Mouse (Mus musculus) MEL (cell line): ENCODE measurements around the gene Fancc. TPM values are rescaled to one million over a fixed set of nuclear protein-coding genes. Genes with fewer than 3 reads are reported as not detected.

Experiments used
- DNase-seq: peaks from one replicate; pipeline ENCODE4 v3.0.0; 2011; ENCODE audit warnings: low read depth, low spot score
- H3K27ac ChIP-seq: 2 replicates; pipeline ENCODE4 v1.5.1; 2012; ENCODE audit warnings: low read depth, mild to moderate bottlenecking, control low read depth, low read length, moderate library complexity; ENCODE audit not compliant: control insufficient read depth
- H3K27me3 ChIP-seq, 2 experiments: fragments of 150-350 bp in 1 of 2; sonication (generic) in 1 of 2; 2 replicates each; pipeline ENCODE4 v1.6.1; 2012; ENCODE audit warnings: low read length in 2 of 2, mild to moderate bottlenecking in 2 of 2, improper control_type of control experiment in 1 of 2, moderate library complexity in 1 of 2; ENCODE audit not compliant: insufficient read depth in 2 of 2, control insufficient read depth in 1 of 2
- H3K36me3 ChIP-seq, 2 experiments: 2 replicates each; pipeline ENCODE4 v1.6.1; 2012 to 2014; ENCODE audit warnings: low read length in 2 of 2, improper control_type of control experiment in 1 of 2, inconsistent platforms in 1 of 2, mild to moderate bottlenecking in 1 of 2; ENCODE audit not compliant: insufficient read depth in 2 of 2, control insufficient read depth in 1 of 2
- H3K4me1 ChIP-seq, 2 experiments: fragments of 150-350 bp in 1 of 2; sonication (generic) in 1 of 2; 2 replicates each; pipeline ENCODE4 v1.6.1; 2012; ENCODE audit warnings: low read length in 2 of 2, improper control_type of control experiment in 1 of 2, mild to moderate bottlenecking in 1 of 2; ENCODE audit not compliant: insufficient read depth in 2 of 2, control insufficient read depth in 1 of 2
- H3K4me3 ChIP-seq, 2 experiments: fragments of 150-350 bp in 1 of 2; sonication (generic) in 1 of 2; 2 replicates each; pipeline ENCODE4 v1.5.1; 2012; ENCODE audit warnings: low read depth in 2 of 2, low read length in 2 of 2, mild to moderate bottlenecking in 2 of 2, moderate library complexity in 2 of 2, control low read depth in 1 of 2, improper control_type of control experiment in 1 of 2; ENCODE audit not compliant: control insufficient read depth in 1 of 2, insufficient read depth in 1 of 2
- H3K79me2 ChIP-seq: 2 replicates; pipeline ENCODE4 v1.6.1; 2012; ENCODE audit warnings: mild to moderate bottlenecking, low read length, moderate library complexity; ENCODE audit not compliant: control insufficient read depth, poor library complexity, insufficient read depth
- H3K9ac ChIP-seq: 2 replicates; pipeline ENCODE4 v1.6.1; 2012; ENCODE audit warnings: low read depth, mild to moderate bottlenecking, control low read depth, low read length, moderate library complexity; ENCODE audit not compliant: control insufficient read depth, poor library complexity, severe bottlenecking
- H3K9me3 ChIP-seq: fragments of 150-350 bp; sonication (generic); replicated peaks from 2 replicates; pipeline ENCODE4 v1.6.1; 2012; ENCODE audit warnings: mild to moderate bottlenecking, low read length, improper control_type of control experiment, moderate library complexity; ENCODE audit not compliant: insufficient read depth
- BHLHE40 ChIP-seq: IDR thresholded peaks from 2 replicates; pipeline ENCODE4 v1.6.1; 2012; ENCODE audit warnings: low read depth, mild to moderate bottlenecking, inconsistent platforms, low read length, improper control_type of control experiment, borderline replicate concordance
- ELF1 ChIP-seq: IDR thresholded peaks from 2 replicates; pipeline ENCODE4 v1.6.1; 2014; ENCODE audit warnings: low read depth, mild to moderate bottlenecking, inconsistent platforms, low read length, improper control_type of control experiment, moderate library complexity
- JUND ChIP-seq: IDR thresholded peaks from 2 replicates; pipeline ENCODE4 v1.6.1; 2011; ENCODE audit warnings: low read depth, mild to moderate bottlenecking, improper control_type of control experiment, low read length
- MEF2A ChIP-seq: IDR thresholded peaks from 2 replicates; pipeline ENCODE4 v1.6.1; 2014; ENCODE audit warnings: low read depth, mild to moderate bottlenecking, inconsistent platforms, low read length, improper control_type of control experiment; ENCODE audit not compliant: poor library complexity, insufficient replicate concordance, severe bottlenecking; ENCODE audit errors: extremely low read depth
- NRF1 ChIP-seq: IDR thresholded peaks from 2 replicates; pipeline ENCODE4 v1.6.1; 2014; ENCODE audit warnings: low read depth, mild to moderate bottlenecking, inconsistent platforms, low read length, improper control_type of control experiment, moderate library complexity; ENCODE audit not compliant: poor library complexity, insufficient read depth, severe bottlenecking
- POLR2A ChIP-seq, 2 experiments: IDR thresholded peaks; 2 replicates each; pipeline ENCODE4 v1.6.1; 2011 to 2012; ENCODE audit warnings: low read length in 2 of 2, mild to moderate bottlenecking in 2 of 2, control low read depth in 1 of 2, improper control_type of control experiment in 1 of 2, low read depth in 1 of 2, moderate library complexity in 1 of 2; ENCODE audit not compliant: control insufficient read depth in 1 of 2, insufficient read depth in 1 of 2, poor library complexity in 1 of 2
- POLR2AphosphoS2 ChIP-seq: IDR thresholded peaks from 2 replicates; pipeline ENCODE4 v1.6.1; 2011; ENCODE audit warnings: low read length, improper control_type of control experiment
- SIN3A ChIP-seq: IDR thresholded peaks from 2 replicates; pipeline ENCODE4 v1.6.1; 2012; ENCODE audit warnings: low read length, improper control_type of control experiment, inconsistent platforms
- SMC3 ChIP-seq: IDR thresholded peaks from 2 replicates; pipeline ENCODE4 v1.6.1; 2011; ENCODE audit warnings: low read depth, low read length, improper control_type of control experiment
- TAL1 ChIP-seq: IDR thresholded peaks from 2 replicates; pipeline ENCODE4 v1.6.1; 2012; ENCODE audit warnings: mild to moderate bottlenecking, inconsistent platforms, low read length, moderate library complexity, mixed read lengths
- TCF12 ChIP-seq: IDR thresholded peaks from 2 replicates; pipeline ENCODE4 v1.6.1; 2014; ENCODE audit warnings: low read depth, mild to moderate bottlenecking, inconsistent platforms, low read length, improper control_type of control experiment, moderate library complexity
- USF1 ChIP-seq: IDR thresholded peaks from 2 replicates; pipeline ENCODE4 v1.6.1; 2014; ENCODE audit warnings: low read depth, mild to moderate bottlenecking, inconsistent platforms, low read length, improper control_type of control experiment, moderate library complexity
- ZMIZ1 ChIP-seq: IDR thresholded peaks from 2 replicates; pipeline ENCODE4 v1.6.1; 2012; ENCODE audit warnings: low read depth, mild to moderate bottlenecking, inconsistent platforms, low read length, improper control_type of control experiment, moderate library complexity
- ZNF384 ChIP-seq: IDR thresholded peaks from 2 replicates; pipeline ENCODE4 v1.6.1; 2012; ENCODE audit warnings: low read depth, mild to moderate bottlenecking, inconsistent platforms, low read length, improper control_type of control experiment
- polyA plus RNA-seq, 2 experiments: library from polyadenylated mRNA; stranded (reverse) in 1 of 2; unstranded in 1 of 2; fragments of >175 nt in 1 of 2; fragments of >200 nt in 1 of 2; gene quantifications; 2 replicates each; pipeline versions ENCODE4 v1.2.1 to v1.2.4; 2012; ENCODE audit warnings: low replicate concordance in 2 of 2, low read depth in 1 of 2; ENCODE audit not compliant: insufficient read length in 2 of 2, insufficient read depth in 1 of 2, missing spikeins in 1 of 2
- total RNA-seq: library from RNA; depleted of rRNA; stranded (reverse); fragments of 300-350 nt; gene quantifications from 2 replicates; pipeline ENCODE4 v1.2.3, GENCODE M21; 2012

Fancc gene
- total and polyA plus RNA-seq, 3 experiments, result 4.0 to 5.5 TPM; not detected in 1

DNA sequence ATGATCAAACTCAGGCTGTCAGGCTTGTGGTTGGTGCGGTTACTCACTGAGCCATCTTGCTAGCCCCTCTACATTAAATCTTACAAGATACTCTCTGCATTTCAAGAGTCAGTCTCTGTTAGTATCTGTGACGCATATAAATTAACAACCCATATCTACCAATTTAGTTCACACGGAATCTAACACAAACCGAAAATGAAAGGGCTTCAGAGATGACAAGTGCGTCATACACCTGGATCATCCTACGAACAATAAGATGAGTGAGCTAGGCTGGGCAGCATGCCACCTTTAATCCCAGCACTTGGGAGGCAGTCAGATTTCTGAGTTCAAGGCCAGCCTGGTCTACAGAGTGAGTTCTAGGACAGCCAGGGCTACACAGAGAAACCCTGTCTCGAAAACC, 177.3 kb downstream of the Fancc start:
- Histone ChIP-seq H3K27ac (no peak overlapping the region), H3K36me3 (peaks cover 0 to 12% of the 10 kb centered on the region in 2 experiments; a peak in 2 of 4 replicates), H3K27me3 (no peaks in the 10 kb centered on the region), H3K4me1 (peaks cover 4 to 11% of the 10 kb centered on the region in 2 experiments), H3K79me2 (no peaks in the 10 kb centered on the region)
- no peak for DNase-seq
- TF ChIP-seq ELF1 (no peak), POLR2A (IDR thresholded peaks at IDR 0.05; ENCODE audit: control insufficient read depth in 1 of 2, insufficient read depth in 1 of 2, low read depth in 1 of 2, low read length in 2 of 2, poor library complexity in 1 of 2) (no peak), ZMIZ1 (no peak), TAL1 (no peak), SIN3A (no peak), TCF12 (no peak), USF1 (no peak)
- TF ChIP-seq, all 39 proteins: peak for 0
- Histone ChIP-seq H3K9me3 (no peaks in the 10 kb centered on the region), H3K9ac (no peak overlapping the region), H3K4me3 (no peak overlapping the region)

DNA sequence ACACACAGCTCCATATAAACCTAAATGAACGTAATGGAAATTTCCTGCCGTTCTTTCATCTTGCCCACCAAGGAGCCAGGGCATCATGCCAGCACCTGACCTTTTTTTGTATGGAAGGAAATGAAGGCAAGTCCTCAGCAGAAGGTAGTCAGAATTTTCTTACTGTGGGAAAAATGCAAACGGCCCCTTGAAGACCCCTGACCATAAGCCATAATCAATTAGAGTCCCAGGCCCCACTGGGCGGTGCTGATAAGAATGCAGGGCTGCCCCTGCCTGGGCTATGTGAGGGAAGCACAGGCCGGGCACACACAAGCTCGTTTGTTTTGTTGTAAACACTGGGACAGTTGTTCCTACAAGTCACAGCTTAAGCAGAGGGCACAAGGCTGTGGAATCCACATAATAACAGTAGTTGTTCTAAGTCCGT, 179.4 kb downstream of the Fancc start:
- Histone ChIP-seq H3K36me3 (peaks cover 0 to 16% of the 10 kb centered on the region in 2 experiments; a peak in 2 of 4 replicates), H3K27me3 (no peaks in the 10 kb centered on the region)

DNA sequence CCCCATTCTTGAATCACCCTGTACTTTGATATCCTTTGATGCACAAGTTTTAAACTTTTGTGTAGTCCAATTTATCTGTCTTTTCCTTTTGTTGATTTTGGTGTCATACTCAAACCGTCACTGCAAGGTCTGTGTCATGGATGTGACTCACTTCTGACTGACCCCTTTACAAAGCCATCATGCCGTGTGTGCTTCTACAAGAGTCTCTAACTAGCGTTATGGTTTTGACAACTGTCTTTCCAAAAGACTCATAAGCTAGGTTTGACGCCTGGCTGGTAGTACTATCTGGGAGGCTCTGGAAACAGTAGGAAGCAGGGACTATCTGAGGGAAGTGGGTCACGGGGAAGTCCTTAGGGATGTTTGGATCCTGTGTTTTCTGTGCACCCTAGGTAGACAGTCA, 180.7 kb downstream of the Fancc start:
- H3K4me3 ChIP-seq, result no peak overlapping the region
- no peak for TF ChIP-seq SIN3A
- TF ChIP-seq, all 39 proteins: peak for 0
- Histone ChIP-seq H3K79me2 (no peaks in the 10 kb centered on the region), H3K27ac (no peak overlapping the region), H3K4me1 (peaks cover 6 to 23% of the 10 kb centered on the region in 2 experiments), H3K27me3 (no peaks in the 10 kb centered on the region), H3K9me3 (no peaks in the 10 kb centered on the region), H3K36me3 (peaks cover 0 to 16% of the 10 kb centered on the region in 2 experiments; a peak in 2 of 4 replicates), H3K9ac (no peak overlapping the region)
- DNase-seq, result no peak

More for the DNA sequence above, 179.4 kb downstream of the Fancc start:
- DNase-seq, result no peak
- no peaks in the 10 kb centered on the region for H3K79me2 ChIP-seq
- peaks cover 6 to 23% of the 10 kb centered on the region in 2 experiments for H3K4me1 ChIP-seq
- H3K27ac ChIP-seq, result no peak overlapping the region
- TF ChIP-seq JUND, result no peak
- no peak for TF ChIP-seq BHLHE40
- no peak for TF ChIP-seq POLR2AphosphoS2
- no peak for TF ChIP-seq SMC3
- no peak for TF ChIP-seq MEF2A
- TF ChIP-seq POLR2A (IDR thresholded peaks at IDR 0.05; ENCODE audit: control insufficient read depth in 1 of 2, insufficient read depth in 1 of 2, low read depth in 1 of 2, low read length in 2 of 2, poor library complexity in 1 of 2), result no peak
- no peak for TF ChIP-seq NRF1
- TF ChIP-seq ZNF384, result no peak
- no peaks in the 10 kb centered on the region for H3K9me3 ChIP-seq
- no peak overlapping the region for H3K4me3 ChIP-seq
- H3K9ac ChIP-seq, result no peak overlapping the region
